Mouse (Mus musculus): ENCODE measurements around the gene Sigirr. TPM values are rescaled to one million over a fixed set of nuclear protein-coding genes. Genes with fewer than 3 reads are reported as not detected.

Gene Sigirr
- polyA plus RNA-seq, 1 experiment from 2014 or later, result 3.5 TPM

DNA sequence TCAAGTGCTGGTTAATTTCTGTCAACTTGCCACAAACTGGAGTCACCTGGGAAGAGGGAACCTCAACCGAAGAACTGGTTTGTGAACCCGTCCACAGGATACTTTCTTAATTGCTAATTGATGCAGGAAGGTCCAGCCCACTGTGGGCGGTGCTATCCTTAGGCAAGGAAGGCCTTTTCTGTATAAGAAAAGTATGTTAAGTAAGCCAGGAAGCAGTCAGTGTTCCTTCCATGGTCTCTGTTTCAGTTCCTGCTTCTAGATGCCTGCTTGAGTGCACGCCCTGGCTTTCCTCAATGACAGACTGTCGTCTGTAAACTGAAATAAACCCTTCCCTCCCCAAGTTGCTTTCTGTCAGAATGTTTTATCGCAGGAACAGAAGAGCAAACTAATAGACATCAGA, 43.4 kb downstream of the Sigirr start:
- 89% methylated on average over 6 of the region's 6 CpGs for WGBS
- H3K9me3 ChIP-seq, result no peaks in the 10 kb centered on the region
- H3K4me1 ChIP-seq (replicated peaks), result peaks cover 21% of the 10 kb centered on the region
- 0 out of 2 replicates have a peak, but pooled peaks cover 4% of the 10 kb centered on the region for H3K36me3 ChIP-seq
- no peak overlapping the region for H3K4me2 ChIP-seq
- ATAC-seq (ENCODE audit: low read depth), result no peak
- H3K27ac ChIP-seq (replicated peaks), result no peak overlapping the region
- H3K4me3 ChIP-seq, result no peak overlapping the region
- H3K27me3 ChIP-seq, result no peaks in the 10 kb centered on the region
- H3K9ac ChIP-seq, result no peak overlapping the region

GRCm38 (mm10) chr7:141055785-141056184, 44.6 kb downstream of the Sigirr start:
- no peak for ATAC-seq (ENCODE audit: low read depth)
- Histone ChIP-seq H3K4me3 (no peak overlapping the region), H3K4me2 (no peak overlapping the region), H3K4me1 (replicated peaks) (peaks cover 13% of the 10 kb centered on the region), H3K9me3 (no peaks in the 10 kb centered on the region), H3K36me3 (0 out of 2 replicates have a peak, but pooled peaks cover 4% of the 10 kb centered on the region), H3K9ac (no peak overlapping the region), H3K27ac (replicated peaks) (no peak overlapping the region), H3K27me3 (no peaks in the 10 kb centered on the region)
- WGBS, result 82% methylated on average over 4 of the region's 4 CpGs

- no peak for ATAC-seq (ENCODE audit: low read depth)
- H3K9me3 ChIP-seq, result no peaks in the 10 kb centered on the region
- peaks cover 12% of the 10 kb centered on the region for H3K4me1 ChIP-seq (replicated peaks)
- no peaks in the 10 kb centered on the region for H3K27me3 ChIP-seq
- no peak overlapping the region for H3K4me3 ChIP-seq
- H3K27ac ChIP-seq (replicated peaks), result no peak overlapping the region
- no peak overlapping the region for H3K9ac ChIP-seq
- H3K36me3 ChIP-seq, result 0 out of 2 replicates have a peak, but pooled peaks cover 4% of the 10 kb centered on the region
- WGBS, result 91% methylated on average over 2 of the region's 2 CpGs
- H3K4me2 ChIP-seq, result no peak overlapping the region
These were observed 48.0 kb downstream of the Sigirr start for GRCm38 (mm10) chr7:141052421-141052820.

DNA sequence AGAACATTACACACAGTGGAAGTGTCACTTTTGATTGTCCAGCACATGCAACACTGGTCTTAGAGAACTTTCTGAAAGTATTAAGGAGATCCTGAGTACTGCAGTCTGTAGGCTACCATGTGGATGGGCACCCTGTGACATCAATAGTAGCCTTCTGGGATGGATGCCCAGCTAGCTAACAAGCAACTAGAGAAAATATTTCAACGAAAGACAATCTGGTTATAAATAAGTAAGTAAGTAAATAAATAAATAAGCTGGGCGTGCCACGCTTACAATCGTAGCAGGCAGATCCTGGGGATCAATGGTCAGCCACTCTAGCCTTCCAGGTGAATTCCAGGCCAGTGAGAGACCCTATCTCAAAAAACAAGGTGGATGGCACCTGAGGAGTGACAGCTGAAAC, 48.4 kb downstream of the Sigirr start:
- no peak overlapping the region for H3K27ac ChIP-seq (replicated peaks)
- H3K4me2 ChIP-seq, result no peak overlapping the region
- WGBS, result 93% methylated on average over 4 of the region's 4 CpGs
- 0 out of 2 replicates have a peak, but pooled peaks cover 4% of the 10 kb centered on the region for H3K36me3 ChIP-seq
- no peak overlapping the region for H3K4me3 ChIP-seq
- no peaks in the 10 kb centered on the region for H3K9me3 ChIP-seq
- peaks cover 15% of the 10 kb centered on the region for H3K4me1 ChIP-seq (replicated peaks)
- no peaks in the 10 kb centered on the region for H3K27me3 ChIP-seq
- no peak overlapping the region for H3K9ac ChIP-seq
- ATAC-seq (ENCODE audit: low read depth), result no peak

DNA sequence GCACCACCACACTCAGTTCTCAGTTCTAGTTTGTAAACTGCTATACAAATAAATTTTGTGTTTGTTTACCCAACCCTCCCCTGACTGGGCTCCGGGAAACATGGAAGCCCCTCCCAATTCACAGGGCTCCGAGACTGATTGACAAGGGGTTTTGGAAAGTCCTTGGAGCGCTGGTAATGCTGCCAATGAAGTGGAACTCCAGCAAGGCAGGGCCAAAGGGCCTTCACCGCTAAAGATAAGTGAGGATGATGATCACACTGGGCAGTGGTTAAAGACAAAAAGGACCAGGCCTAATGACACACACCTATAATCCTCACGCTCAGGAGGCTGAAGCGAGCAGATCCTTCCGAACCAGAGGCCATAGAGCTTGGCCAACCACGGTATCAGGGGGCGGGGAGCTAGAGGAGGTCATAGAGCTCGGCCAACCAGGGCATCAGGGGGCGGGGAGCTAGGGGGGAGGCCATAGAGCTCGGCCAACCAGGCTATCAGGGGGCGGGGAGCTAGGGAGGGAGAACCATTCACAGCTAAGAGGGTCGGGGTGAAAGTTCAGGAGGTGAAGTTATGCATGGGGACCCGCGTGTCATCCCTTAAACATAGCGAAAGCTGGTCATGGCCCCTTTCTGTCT, 49.2 kb downstream of the Sigirr start:
- Histone ChIP-seq H3K4me3 (no peak overlapping the region), H3K27me3 (no peaks in the 10 kb centered on the region), H3K36me3 (0 out of 2 replicates have a peak, but pooled peaks cover 4% of the 10 kb centered on the region), H3K27ac (replicated peaks) (no peak overlapping the region), H3K9me3 (no peaks in the 10 kb centered on the region), H3K4me1 (replicated peaks) (peaks cover 15% of the 10 kb centered on the region), H3K4me2 (no peak overlapping the region), H3K9ac (no peak overlapping the region)
- whole genome bisulfite sequencing, result 67% methylated on average over 17 of the region's 17 CpGs
- ATAC-seq (ENCODE audit: low read depth), result no peak

- H3K4me2 ChIP-seq, result no peak overlapping the region
- no peaks in the 10 kb centered on the region for H3K36me3 ChIP-seq
- H3K9ac ChIP-seq, result no peak overlapping the region
- 77% methylated on average over 2 of the region's 2 CpGs for WGBS
- ATAC-seq (ENCODE audit: low read depth), result 0 out of 2 replicates have a peak, but pooled peaks have one; percentile 10
- H3K9me3 ChIP-seq, result no peaks in the 10 kb centered on the region
- no peak overlapping the region for H3K4me3 ChIP-seq
- H3K4me1 ChIP-seq (replicated peaks), result peaks cover 15% of the 10 kb centered on the region
- H3K27ac ChIP-seq (replicated peaks), result no peak overlapping the region
- H3K27me3 ChIP-seq, result no peaks in the 10 kb centered on the region
These were observed 51.0 kb downstream of the Sigirr start for GRCm38 (mm10) chr7:141049326-141049725.

DNA sequence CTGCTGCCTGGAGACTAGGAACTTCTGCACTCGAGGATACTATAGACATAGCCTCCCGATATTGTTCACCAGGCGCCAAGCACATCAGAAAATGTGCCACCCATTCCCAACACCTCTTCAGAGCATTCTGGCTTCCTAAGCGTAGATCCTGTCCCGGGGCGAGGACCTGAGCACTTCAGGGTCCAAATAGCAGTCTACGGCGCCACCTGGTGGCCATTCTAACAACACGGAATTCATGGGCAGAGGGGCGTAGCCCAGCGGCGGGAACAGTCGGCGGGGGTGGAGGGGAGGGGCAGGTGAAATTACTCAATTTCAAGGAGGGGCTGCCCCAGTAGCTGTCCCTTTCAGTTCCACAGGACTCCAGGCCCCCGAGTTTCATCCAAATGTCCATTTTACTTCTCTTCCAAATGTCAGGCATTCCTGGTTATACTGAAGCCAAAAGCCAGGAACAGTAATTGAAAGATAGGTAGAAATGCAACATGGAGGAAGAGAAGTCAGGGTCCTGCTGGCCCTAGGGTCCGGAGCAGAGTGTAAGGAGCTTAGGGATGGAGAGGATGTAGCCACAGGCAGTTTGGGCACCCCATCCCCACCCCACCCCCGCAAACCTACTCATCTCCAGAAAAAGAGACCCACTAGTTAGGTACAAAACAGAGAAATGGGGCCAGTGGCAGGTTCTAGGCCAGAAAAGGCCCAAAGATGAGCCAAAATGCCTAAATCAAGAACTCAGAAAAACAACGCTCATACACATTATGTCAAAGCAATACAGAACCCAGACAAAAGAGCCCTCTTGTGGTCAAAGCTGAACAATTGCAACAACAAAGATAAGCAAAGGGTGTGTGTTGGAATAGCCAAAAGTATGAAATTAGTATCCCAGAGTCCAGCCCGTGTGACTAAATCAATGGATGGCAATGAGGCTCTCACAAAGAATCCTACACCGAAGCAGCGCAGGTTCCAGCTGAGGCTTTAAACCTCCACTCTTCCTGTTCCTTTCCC, 51.9 kb downstream of the Sigirr start:
- peaks cover 15% of the 10 kb centered on the region for H3K4me1 ChIP-seq (replicated peaks)
- peak overlapping the region; percentile 37 for H3K4me3 ChIP-seq
- 11% methylated on average over 21 of the region's 21 CpGs for WGBS
- H3K27me3 ChIP-seq, result no peaks in the 10 kb centered on the region
- H3K27ac ChIP-seq (replicated peaks), result peak overlapping the region; percentile 79
- peak overlapping the region; percentile 70 for H3K9ac ChIP-seq
- peak; percentile 93 for ATAC-seq (ENCODE audit: low read depth)
- peak overlapping the region; percentile 71 for H3K4me2 ChIP-seq
- H3K36me3 ChIP-seq, result no peaks in the 10 kb centered on the region
- H3K9me3 ChIP-seq, result no peaks in the 10 kb centered on the region

- H3K9ac ChIP-seq, result peak overlapping the region; percentile 70
- H3K4me1 ChIP-seq (replicated peaks), result peaks cover 15% of the 10 kb centered on the region
- no peaks in the 10 kb centered on the region for H3K27me3 ChIP-seq
- peak overlapping the region; percentile 79 for H3K27ac ChIP-seq (replicated peaks)
- ATAC-seq (ENCODE audit: low read depth), result peak; percentile 91
- H3K36me3 ChIP-seq, result no peaks in the 10 kb centered on the region
- peak overlapping the region; percentile 71 for H3K4me2 ChIP-seq
- 3% methylated on average over 15 of the region's 19 CpGs for WGBS
- H3K9me3 ChIP-seq, result no peaks in the 10 kb centered on the region
- peak overlapping the region; percentile 37 for H3K4me3 ChIP-seq
These were observed 52.7 kb downstream of the Sigirr start for GRCm38 (mm10) chr7:141047581-141048225.

DNA sequence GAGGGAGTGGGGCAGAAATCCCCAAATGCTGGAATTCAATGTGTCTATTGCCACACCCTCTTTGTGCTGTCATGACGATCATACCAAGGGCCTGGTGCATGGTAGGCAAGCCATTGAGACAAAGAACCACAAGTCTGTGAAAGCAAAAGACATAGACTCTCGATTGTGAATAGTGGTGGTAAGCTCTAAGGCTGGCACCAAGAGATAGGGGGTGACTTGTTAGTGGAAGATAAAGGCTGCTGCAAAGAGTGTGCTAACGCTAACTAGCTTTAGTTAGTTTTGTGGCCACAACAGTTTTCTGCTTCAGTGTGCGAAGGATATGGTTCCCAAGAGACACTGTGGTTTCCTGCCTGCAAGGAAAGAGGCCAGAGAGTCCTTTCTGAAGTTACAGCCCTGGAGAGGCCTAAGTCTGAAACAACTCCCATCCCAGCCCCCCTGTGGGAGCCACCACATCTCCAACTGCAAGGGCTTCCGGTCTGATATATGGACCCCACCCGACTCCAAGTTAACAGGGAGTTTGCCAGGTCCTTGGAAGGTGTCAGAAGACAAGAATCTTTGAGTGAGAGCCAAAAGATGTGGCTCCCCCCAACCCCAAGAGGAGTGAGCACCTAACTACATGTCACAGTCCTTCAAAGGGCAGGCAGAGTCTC, 53.3 kb downstream of the Sigirr start:
- ATAC-seq (ENCODE audit: low read depth), result no peak
- Histone ChIP-seq H3K27me3 (no peaks in the 10 kb centered on the region), H3K27ac (replicated peaks) (peak overlapping the region; percentile 61), H3K9ac (no peak overlapping the region), H3K36me3 (no peaks in the 10 kb centered on the region), H3K4me2 (peak overlapping the region; percentile 71), H3K9me3 (no peaks in the 10 kb centered on the region), H3K4me1 (replicated peaks) (peaks cover 15% of the 10 kb centered on the region), H3K4me3 (no peak overlapping the region)
- 57% methylated on average over 6 of the region's 6 CpGs for WGBS

DNA sequence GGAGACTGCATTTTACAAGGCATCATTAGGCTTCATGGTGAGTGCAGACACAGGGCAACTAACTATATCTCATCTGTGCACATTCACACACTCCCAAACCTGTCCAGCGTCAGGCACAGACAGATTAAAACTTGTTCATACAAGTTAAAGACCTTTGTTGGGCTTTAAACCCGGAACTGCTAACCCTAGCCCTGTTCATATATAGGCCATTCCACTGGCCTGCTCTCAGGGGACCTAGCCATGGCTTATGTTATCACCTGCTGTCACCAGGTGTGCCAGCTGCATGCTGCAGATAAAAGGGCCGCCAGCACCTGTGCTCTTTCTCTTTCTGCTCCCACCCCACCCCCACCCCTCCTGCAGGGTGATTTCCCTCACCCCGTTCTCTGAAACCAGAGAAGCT, 57.8 kb downstream of the Sigirr start:
- Histone ChIP-seq H3K27me3 (no peaks in the 10 kb centered on the region), H3K4me3 (no peak overlapping the region), H3K9me3 (no peaks in the 10 kb centered on the region), H3K36me3 (no peaks in the 10 kb centered on the region), H3K9ac (no peak overlapping the region), H3K27ac (replicated peaks) (no peak overlapping the region), H3K4me2 (no peak overlapping the region), H3K4me1 (replicated peaks) (peaks cover 14% of the 10 kb centered on the region)
- WGBS, result 45% methylated on average over 4 of the region's 4 CpGs
- ATAC-seq (ENCODE audit: low read depth), result no peak

- ATAC-seq (ENCODE audit: low read depth), result peak; percentile 67; the same call in 1 of the 2 replicates
- 23% methylated on average over 5 of the region's 5 CpGs for WGBS
- H3K27me3 ChIP-seq, result no peaks in the 10 kb centered on the region
- H3K4me1 ChIP-seq (replicated peaks), result peaks cover 10% of the 10 kb centered on the region
- no peak overlapping the region for H3K4me3 ChIP-seq
- no peak overlapping the region for H3K4me2 ChIP-seq
- H3K9me3 ChIP-seq, result no peaks in the 10 kb centered on the region
- H3K27ac ChIP-seq (replicated peaks), result peak overlapping the region; percentile 68
- no peak overlapping the region for H3K9ac ChIP-seq
- no peaks in the 10 kb centered on the region for H3K36me3 ChIP-seq
These were observed 58.7 kb downstream of the Sigirr start for GRCm38 (mm10) chr7:141041661-141042060.
